Mouse (Mus musculus) heart, postnatal 36 days (tissue): ENCODE measurements around the gene Usp29. TPM values are rescaled to one million over a fixed set of nuclear protein-coding genes. Genes with fewer than 3 reads are reported as not detected.

ENCODE experiments used
- DNase-seq, 2 experiments: peaks; one replicate each; pipeline ENCODE4 v3.0.0; 2021 to 2022
- intact Hi-C: fragments of 180-260 bp; cut with DNase I; formaldehyde crosslinking; loops from one replicate; pipeline ENCODE4 v1.15.1; 2025
- total RNA-seq, 2 experiments: library from RNA; stranded (reverse); gene quantifications; 2 replicates each; pipeline ENCODE4 v1.2.3; 2021

Usp29 gene
- total RNA-seq, 2 experiments from 2014 or later, result 0.08 to 0.17 TPM

GRCm38 (mm10) chr7:6801642-6802041, 71.3 kb downstream of the Usp29 start:
- intact Hi-C loops, result no loop called here
- DNase-seq, result no peak

GRCm38 (mm10) chr7:6810556-6810955, 80.2 kb downstream of the Usp29 start:
- DNase-seq, result no peak
- intact Hi-C loops, result no loop called here

GRCm38 (mm10) chr7:6814971-6815370, 84.6 kb downstream of the Usp29 start:
- intact Hi-C loops, result no loop called here
- no peak for DNase-seq

GRCm38 (mm10) chr7:6816706-6817376, 86.5 kb downstream of the Usp29 start:
- DNase-seq, result no peak
- intact Hi-C loops, result no loop called here

- no peak for DNase-seq
- intact Hi-C loops, result no loop called here
Measured at GRCm38 (mm10) chr7:6820296-6820695, 89.9 kb downstream of the Usp29 start.

GRCm38 (mm10) chr7:6822633-6823032, 92.3 kb downstream of the Usp29 start:
- intact Hi-C loops, result no loop called here
- no peak for DNase-seq

- no peak for DNase-seq
- intact Hi-C loops, result no loop called here
Measured at GRCm38 (mm10) chr7:6823673-6824072, 93.3 kb downstream of the Usp29 start.

GRCm38 (mm10) chr7:6825966-6826647, 95.7 kb downstream of the Usp29 start:
- intact Hi-C loops, result no loop called here
- DNase-seq, result peak; percentile 30 to 35

- intact Hi-C loops, result no loop called here
- DNase-seq, result no peak
Measured at GRCm38 (mm10) chr7:6829148-6829547, 98.8 kb downstream of the Usp29 start.

- intact Hi-C loops, result no loop called here
- DNase-seq, result no peak
Measured at GRCm38 (mm10) chr7:6834950-6835349, 104.6 kb downstream of the Usp29 start.

GRCm38 (mm10) chr7:6835351-6835750, 105.0 kb downstream of the Usp29 start:
- DNase-seq, result no peak
- intact Hi-C loops, result no loop called here

- intact Hi-C loops, result no loop called here
- DNase-seq, result no peak
Measured at GRCm38 (mm10) chr7:6837297-6837925, 107.0 kb downstream of the Usp29 start.

GRCm38 (mm10) chr7:6837926-6838554, 107.7 kb downstream of the Usp29 start:
- DNase-seq, result no peak
- intact Hi-C loops, result no loop called here

GRCm38 (mm10) chr7:6840860-6841259, 110.5 kb downstream of the Usp29 start:
- intact Hi-C loops, result no loop called here
- peak in 1 of 2 experiments; percentile 10 for DNase-seq

GRCm38 (mm10) chr7:6849495-6849894, 119.1 kb downstream of the Usp29 start:
- intact Hi-C loops, result no loop called here
- no peak for DNase-seq

GRCm38 (mm10) chr7:6850321-6850720, 119.9 kb downstream of the Usp29 start:
- intact Hi-C loops, result no loop called here
- no peak for DNase-seq

- intact Hi-C loops, result no loop called here
- DNase-seq, result no peak
Measured at GRCm38 (mm10) chr7:6851256-6851655, 120.9 kb downstream of the Usp29 start.

- DNase-seq, result no peak
- intact Hi-C loops, result no loop called here
Measured at GRCm38 (mm10) chr7:6851717-6852503, 121.5 kb downstream of the Usp29 start.

GRCm38 (mm10) chr7:6855613-6856405, 125.4 kb downstream of the Usp29 start:
- intact Hi-C loops, result no loop called here
- DNase-seq, result no peak
